Mouse (Mus musculus) limb, embryonic 10.5 days (tissue): ENCODE measurements at regions not wholly inside any gene's neighbourhood (a gene's known extent, or its start where the extent isn't known, plus 50 kb on each side); places are given as distances from the start of the nearest gene placed in this dataset.

Source experiments
- DNase-seq: peaks from one replicate; pipeline ENCODE4 v3.0.0-alpha.2; 2017; ENCODE audit warnings: low spot score
- H3K27ac ChIP-seq: fragments of 300-500 bp; sonication (generic); 2 replicates; pipeline ENCODE4 v1.5.1; 2016; ENCODE audit warnings: mild to moderate bottlenecking
- H3K27me3 ChIP-seq: fragments of 300-500 bp; sonication (generic); 2 replicates; pipeline ENCODE4 v1.6.1; 2016; ENCODE audit warnings: low read depth, mild to moderate bottlenecking; ENCODE audit not compliant: poor library complexity, severe bottlenecking
- H3K36me3 ChIP-seq: fragments of 300-500 bp; sonication (generic); 2 replicates; pipeline ENCODE4 v1.6.1; 2016; ENCODE audit warnings: mild to moderate bottlenecking, moderate library complexity
- H3K4me1 ChIP-seq: fragments of 300-500 bp; sonication (generic); 2 replicates; pipeline ENCODE4 v1.6.1; 2016
- H3K4me3 ChIP-seq: fragments of 300-500 bp; sonication (generic); 2 replicates; pipeline ENCODE4 v1.5.1; 2016; ENCODE audit warnings: mild to moderate bottlenecking, moderate library complexity
- H3K9me3 ChIP-seq: fragments of 300-500 bp; sonication (generic); replicated peaks from 2 replicates; pipeline ENCODE4 v1.6.1; 2016; ENCODE audit warnings: mild to moderate bottlenecking
- whole genome bisulfite sequencing: fragments of 180-500 bp; shearing (Covaris S2); methylation state at CpG from one replicate; pipeline ENCODE4 v1.1.7; 2016; 5-methylcytosine and 5-hydroxymethylcytosine counted together

GRCm38 (mm10) chr14:25052175-25052574 lies 406.8 kb upstream of the Zmiz1 start:
- Histone ChIP-seq H3K27me3 (no peaks in the 10 kb centered on the region), H3K4me1 (peaks cover 42% of the 10 kb centered on the region), H3K4me3 (no peak overlapping the region), H3K27ac (peak overlapping the region; percentile 90), H3K9me3 (no peaks in the 10 kb centered on the region), H3K36me3 (no peaks in the 10 kb centered on the region)
- WGBS: 34% methylated on average over 9 of the region's 9 CpGs
- DNase-seq: peak; percentile 81

- no peaks in the 10 kb centered on the region for H3K27me3 ChIP-seq
- no peaks in the 10 kb centered on the region for H3K36me3 ChIP-seq
- 37% methylated on average over 7 of the region's 7 CpGs for WGBS
- peaks cover 36% of the 10 kb centered on the region for H3K4me1 ChIP-seq
- no peaks in the 10 kb centered on the region for H3K9me3 ChIP-seq
- H3K4me3 ChIP-seq: no peak overlapping the region
- DNase-seq: no peak
- peak overlapping the region; percentile 59 for H3K27ac ChIP-seq
Measured at GRCm38 (mm10) chr14:25059351-25059750, 399.6 kb upstream of the Zmiz1 start.

GRCm38 (mm10) chr14:25060285-25060684 lies 398.7 kb upstream of the Zmiz1 start:
- Histone ChIP-seq H3K9me3 (no peaks in the 10 kb centered on the region), H3K27me3 (no peaks in the 10 kb centered on the region), H3K4me1 (peaks cover 44% of the 10 kb centered on the region), H3K27ac (0 out of 2 replicates have a peak overlapping the region, but pooled peaks have one; percentile 33), H3K36me3 (no peaks in the 10 kb centered on the region), H3K4me3 (no peak overlapping the region)
- 90% methylated on average over 7 of the region's 7 CpGs for WGBS
- no peak for DNase-seq

- DNase-seq: no peak
- no peaks in the 10 kb centered on the region for H3K9me3 ChIP-seq
- H3K4me1 ChIP-seq: peaks cover 72% of the 10 kb centered on the region
- no peak overlapping the region for H3K4me3 ChIP-seq
- no peaks in the 10 kb centered on the region for H3K36me3 ChIP-seq
- H3K27ac ChIP-seq: peak overlapping the region; percentile 81
- 64% methylated on average over 5 of the region's 5 CpGs for WGBS
- H3K27me3 ChIP-seq: no peaks in the 10 kb centered on the region
Measured at GRCm38 (mm10) chr14:25063090-25063489, 395.9 kb upstream of the Zmiz1 start.

- H3K27me3 ChIP-seq: no peaks in the 10 kb centered on the region
- 60% methylated on average over 8 of the region's 8 CpGs for WGBS
- H3K36me3 ChIP-seq: no peaks in the 10 kb centered on the region
- no peaks in the 10 kb centered on the region for H3K9me3 ChIP-seq
- H3K27ac ChIP-seq: peak overlapping the region; percentile 81
- DNase-seq: no peak
- H3K4me3 ChIP-seq: no peak overlapping the region
- H3K4me1 ChIP-seq: peaks cover 72% of the 10 kb centered on the region
Measured at GRCm38 (mm10) chr14:25064190-25064947, 394.6 kb upstream of the Zmiz1 start.

- H3K4me3 ChIP-seq: no peak overlapping the region
- H3K9me3 ChIP-seq: no peaks in the 10 kb centered on the region
- peaks cover 84% of the 10 kb centered on the region for H3K4me1 ChIP-seq
- peak overlapping the region; percentile 81 for H3K27ac ChIP-seq
- DNase-seq: no peak
- no peaks in the 10 kb centered on the region for H3K36me3 ChIP-seq
- H3K27me3 ChIP-seq: 0 out of 2 replicates have a peak, but pooled peaks cover 10% of the 10 kb centered on the region
- WGBS: 64% methylated on average over 5 of the region's 5 CpGs
Measured at GRCm38 (mm10) chr14:25067435-25067834, 391.6 kb upstream of the Zmiz1 start.

GRCm38 (mm10) chr14:25068430-25068829 lies 390.6 kb upstream of the Zmiz1 start:
- 0 out of 2 replicates have a peak, but pooled peaks cover 13% of the 10 kb centered on the region for H3K27me3 ChIP-seq
- H3K4me1 ChIP-seq: peaks cover 82% of the 10 kb centered on the region
- H3K36me3 ChIP-seq: no peaks in the 10 kb centered on the region
- DNase-seq: no peak
- WGBS: 79% methylated on average over 8 of the region's 8 CpGs
- H3K4me3 ChIP-seq: no peak overlapping the region
- H3K27ac ChIP-seq: peak overlapping the region; percentile 81
- no peaks in the 10 kb centered on the region for H3K9me3 ChIP-seq

GRCm38 (mm10) chr14:25073143-25073542 lies 385.8 kb upstream of the Zmiz1 start:
- 70% methylated on average over 5 of the region's 5 CpGs for WGBS
- H3K27ac ChIP-seq: no peak overlapping the region
- peaks cover 57% of the 10 kb centered on the region for H3K4me1 ChIP-seq
- 0 out of 2 replicates have a peak, but pooled peaks cover 13% of the 10 kb centered on the region for H3K27me3 ChIP-seq
- DNase-seq: no peak
- H3K36me3 ChIP-seq: no peaks in the 10 kb centered on the region
- H3K9me3 ChIP-seq: no peaks in the 10 kb centered on the region
- H3K4me3 ChIP-seq: no peak overlapping the region

GRCm38 (mm10) chr14:25074022-25074800 lies 384.8 kb upstream of the Zmiz1 start:
- Histone ChIP-seq H3K4me1 (peaks cover 49% of the 10 kb centered on the region), H3K27ac (no peak overlapping the region), H3K9me3 (no peaks in the 10 kb centered on the region), H3K27me3 (0 out of 2 replicates have a peak, but pooled peaks cover 13% of the 10 kb centered on the region), H3K4me3 (no peak overlapping the region), H3K36me3 (no peaks in the 10 kb centered on the region)
- DNase-seq: no peak
- WGBS: 94% methylated on average over 9 of the region's 9 CpGs

- no peak for DNase-seq
- Histone ChIP-seq H3K4me3 (no peak overlapping the region), H3K36me3 (no peaks in the 10 kb centered on the region), H3K9me3 (no peaks in the 10 kb centered on the region), H3K27ac (peak overlapping the region; percentile 53; the same call in 1 of the 2 replicates), H3K4me1 (peaks cover 42% of the 10 kb centered on the region), H3K27me3 (0 out of 2 replicates have a peak, but pooled peaks cover 13% of the 10 kb centered on the region)
- WGBS: 90% methylated on average over 5 of the region's 5 CpGs
Measured at GRCm38 (mm10) chr14:25074891-25075290, 384.1 kb upstream of the Zmiz1 start.

- WGBS: 84% methylated on average over 3 of the region's 3 CpGs
- peaks cover 17% of the 10 kb centered on the region for H3K4me1 ChIP-seq
- no peaks in the 10 kb centered on the region for H3K27me3 ChIP-seq
- H3K4me3 ChIP-seq: no peak overlapping the region
- no peaks in the 10 kb centered on the region for H3K9me3 ChIP-seq
- H3K36me3 ChIP-seq: no peaks in the 10 kb centered on the region
- H3K27ac ChIP-seq: no peak overlapping the region
- DNase-seq: no peak
Measured at GRCm38 (mm10) chr14:25080431-25080830, 378.6 kb upstream of the Zmiz1 start.

GRCm38 (mm10) chr14:25083847-25084246 lies 375.1 kb upstream of the Zmiz1 start:
- H3K27ac ChIP-seq: no peak overlapping the region
- H3K4me3 ChIP-seq: no peak overlapping the region
- no peaks in the 10 kb centered on the region for H3K9me3 ChIP-seq
- H3K36me3 ChIP-seq: no peaks in the 10 kb centered on the region
- 83% methylated on average over 4 of the region's 4 CpGs for WGBS
- no peak for DNase-seq
- H3K27me3 ChIP-seq: no peaks in the 10 kb centered on the region
- no peaks in the 10 kb centered on the region; the same call in 1 of the 2 replicates for H3K4me1 ChIP-seq

GRCm38 (mm10) chr14:25096786-25097185 lies 362.2 kb upstream of the Zmiz1 start:
- Histone ChIP-seq H3K36me3 (no peaks in the 10 kb centered on the region), H3K27me3 (no peaks in the 10 kb centered on the region), H3K27ac (no peak overlapping the region), H3K4me1 (peaks cover 3% of the 10 kb centered on the region; the same call in 1 of the 2 replicates), H3K4me3 (no peak overlapping the region), H3K9me3 (peaks cover 2% of the 10 kb centered on the region; the same call in 1 of the 2 replicates)
- WGBS: 89% methylated on average over 3 of the region's 3 CpGs
- no peak for DNase-seq
